Mouse (Mus musculus): Measurements from ENCODE around the gene Rad23a. TPM values are rescaled to one million over a fixed set of nuclear protein-coding genes. Genes with fewer than 3 reads are reported as not detected.

Rad23a gene
- polyA plus RNA-seq, 1 experiment from 2014 or later, result 188 TPM

- no peaks in the 10 kb centered on the region; the same call in 1 of the 2 replicates for H3K4me1 ChIP-seq (replicated peaks; ENCODE audit: control insufficient read depth, insufficient read depth, low read length)
- no peak overlapping the region for H3K4me3 ChIP-seq (ENCODE audit: low read depth, low read length)
- DNase-seq (ENCODE audit: low spot score) (no peak), ATAC-seq (replicated peaks; ENCODE audit: low FRiP score) (no peak)
- H3K27me3 ChIP-seq (replicated peaks; ENCODE audit: control insufficient read depth, insufficient read depth, low read length), result peaks cover 92% of the 10 kb centered on the region
- H3K27ac ChIP-seq (ENCODE audit: low read depth, low read length), result no peak overlapping the region
- 59% methylated on average over 5 of the region's 5 CpGs for WGBS
- no peak overlapping the region for H3K4me2 ChIP-seq
- H3K9me3 ChIP-seq (ENCODE audit: control insufficient read depth, low read length), result no peaks in the 10 kb centered on the region
- H3K36me3 ChIP-seq (ENCODE audit: control insufficient read depth, insufficient read depth, low read length), result no peaks in the 10 kb centered on the region
- no peak overlapping the region for H3K9ac ChIP-seq (ENCODE audit: low read depth, low read length)
Measured at GRCm38 (mm10) chr8:84789345-84789744, 51.1 kb downstream of the Rad23a start.

GRCm38 (mm10) chr8:84788896-84789295, 51.6 kb downstream of the Rad23a start:
- Histone ChIP-seq H3K4me3 (ENCODE audit: low read depth, low read length) (no peak overlapping the region), H3K36me3 (ENCODE audit: control insufficient read depth, insufficient read depth, low read length) (no peaks in the 10 kb centered on the region), H3K27me3 (replicated peaks; ENCODE audit: control insufficient read depth, insufficient read depth, low read length) (peaks cover 93% of the 10 kb centered on the region), H3K27ac (ENCODE audit: low read depth, low read length) (no peak overlapping the region), H3K9ac (ENCODE audit: low read depth, low read length) (no peak overlapping the region), H3K4me2 (no peak overlapping the region), H3K9me3 (ENCODE audit: control insufficient read depth, low read length) (no peaks in the 10 kb centered on the region), H3K4me1 (replicated peaks; ENCODE audit: control insufficient read depth, insufficient read depth, low read length) (no peaks in the 10 kb centered on the region; the same call in 1 of the 2 replicates)
- no peak for DNase-seq (ENCODE audit: low spot score)
- 17% methylated on average over 11 of the region's 11 CpGs for WGBS
- ATAC-seq (replicated peaks; ENCODE audit: low FRiP score), result no peak

GRCm38 (mm10) chr8:84787523-84788302, 52.8 kb downstream of the Rad23a start:
- Histone ChIP-seq H3K4me2 (no peak overlapping the region), H3K4me3 (ENCODE audit: low read depth, low read length) (no peak overlapping the region), H3K27me3 (replicated peaks; ENCODE audit: control insufficient read depth, insufficient read depth, low read length) (peaks cover 93% of the 10 kb centered on the region), H3K4me1 (replicated peaks; ENCODE audit: control insufficient read depth, insufficient read depth, low read length) (no peaks in the 10 kb centered on the region; the same call in 1 of the 2 replicates), H3K9me3 (ENCODE audit: control insufficient read depth, low read length) (no peaks in the 10 kb centered on the region), H3K9ac (ENCODE audit: low read depth, low read length) (no peak overlapping the region), H3K36me3 (ENCODE audit: control insufficient read depth, insufficient read depth, low read length) (no peaks in the 10 kb centered on the region), H3K27ac (ENCODE audit: low read depth, low read length) (no peak overlapping the region)
- ATAC-seq (replicated peaks; ENCODE audit: low FRiP score) (no peak), DNase-seq (ENCODE audit: low spot score) (no peak)
- 17% methylated on average over 14 of the region's 14 CpGs for WGBS

- ATAC-seq (replicated peaks; ENCODE audit: low FRiP score), result no peak
- no peaks in the 10 kb centered on the region for H3K36me3 ChIP-seq (ENCODE audit: control insufficient read depth, insufficient read depth, low read length)
- no peak overlapping the region for H3K9ac ChIP-seq (ENCODE audit: low read depth, low read length)
- no peak overlapping the region for H3K4me3 ChIP-seq (ENCODE audit: low read depth, low read length)
- H3K27ac ChIP-seq (ENCODE audit: low read depth, low read length), result no peak overlapping the region
- WGBS, result 6% methylated on average over 11 of the region's 11 CpGs
- H3K27me3 ChIP-seq (replicated peaks; ENCODE audit: control insufficient read depth, insufficient read depth, low read length), result peaks cover 95% of the 10 kb centered on the region
- no peak for DNase-seq (ENCODE audit: low spot score)
- no peak overlapping the region for H3K4me2 ChIP-seq
- no peaks in the 10 kb centered on the region for H3K9me3 ChIP-seq (ENCODE audit: control insufficient read depth, low read length)
- H3K4me1 ChIP-seq (replicated peaks; ENCODE audit: control insufficient read depth, insufficient read depth, low read length), result no peaks in the 10 kb centered on the region; the same call in 1 of the 2 replicates
Measured at GRCm38 (mm10) chr8:84786801-84787467, 53.5 kb downstream of the Rad23a start.

- Histone ChIP-seq H3K4me2 (no peak overlapping the region), H3K27ac (ENCODE audit: low read depth, low read length) (no peak overlapping the region), H3K4me3 (ENCODE audit: low read depth, low read length) (0 out of 2 replicates have a peak overlapping the region, but pooled peaks have one; percentile 14), H3K36me3 (ENCODE audit: control insufficient read depth, insufficient read depth, low read length) (no peaks in the 10 kb centered on the region), H3K9ac (ENCODE audit: low read depth, low read length) (no peak overlapping the region), H3K9me3 (ENCODE audit: control insufficient read depth, low read length) (no peaks in the 10 kb centered on the region), H3K4me1 (replicated peaks; ENCODE audit: control insufficient read depth, insufficient read depth, low read length) (no peaks in the 10 kb centered on the region; the same call in 1 of the 2 replicates), H3K27me3 (replicated peaks; ENCODE audit: control insufficient read depth, insufficient read depth, low read length) (peaks cover 100% of the 10 kb centered on the region)
- ATAC-seq (replicated peaks; ENCODE audit: low FRiP score), result no peak
- 3% methylated on average over 38 of the region's 38 CpGs for WGBS
- no peak for DNase-seq (ENCODE audit: low spot score)
Measured at GRCm38 (mm10) chr8:84785756-84786677, 54.4 kb downstream of the Rad23a start.

DNA sequence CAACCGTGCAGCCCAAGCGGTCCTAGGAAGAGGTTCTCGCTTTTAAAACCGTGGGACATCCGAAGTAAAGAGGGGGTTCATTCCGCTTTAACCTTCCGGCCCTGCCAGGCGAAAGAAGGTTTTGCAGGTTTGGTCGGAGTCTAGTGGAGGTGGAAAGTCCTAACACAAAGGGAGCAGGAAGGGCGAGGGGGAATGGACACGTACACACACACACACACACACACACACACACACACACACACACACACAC, 55.0 kb downstream of the Rad23a start:
- Histone ChIP-seq H3K4me2 (no peak overlapping the region), H3K4me3 (ENCODE audit: low read depth, low read length) (no peak overlapping the region), H3K36me3 (ENCODE audit: control insufficient read depth, insufficient read depth, low read length) (no peaks in the 10 kb centered on the region), H3K27me3 (replicated peaks; ENCODE audit: control insufficient read depth, insufficient read depth, low read length) (peaks cover 100% of the 10 kb centered on the region), H3K4me1 (replicated peaks; ENCODE audit: control insufficient read depth, insufficient read depth, low read length) (no peaks in the 10 kb centered on the region; the same call in 1 of the 2 replicates), H3K9ac (ENCODE audit: low read depth, low read length) (no peak overlapping the region), H3K27ac (ENCODE audit: low read depth, low read length) (no peak overlapping the region), H3K9me3 (ENCODE audit: control insufficient read depth, low read length) (no peaks in the 10 kb centered on the region)
- DNase-seq (ENCODE audit: low spot score) (no peak), ATAC-seq (replicated peaks; ENCODE audit: low FRiP score) (no peak)
- WGBS, result 2% methylated on average over 11 of the region's 11 CpGs

GRCm38 (mm10) chr8:84784681-84785505, 55.6 kb downstream of the Rad23a start:
- no peak overlapping the region for H3K9ac ChIP-seq (ENCODE audit: low read depth, low read length)
- no peaks in the 10 kb centered on the region for H3K9me3 ChIP-seq (ENCODE audit: control insufficient read depth, low read length)
- ATAC-seq (replicated peaks; ENCODE audit: low FRiP score) (no peak), DNase-seq (ENCODE audit: low spot score) (no peak)
- no peaks in the 10 kb centered on the region for H3K36me3 ChIP-seq (ENCODE audit: control insufficient read depth, insufficient read depth, low read length)
- no peak overlapping the region for H3K27ac ChIP-seq (ENCODE audit: low read depth, low read length)
- no peak overlapping the region for H3K4me3 ChIP-seq (ENCODE audit: low read depth, low read length)
- WGBS, result 2% methylated on average over 48 of the region's 48 CpGs
- no peak overlapping the region for H3K4me2 ChIP-seq
- peaks cover 100% of the 10 kb centered on the region for H3K27me3 ChIP-seq (replicated peaks; ENCODE audit: control insufficient read depth, insufficient read depth, low read length)
- no peaks in the 10 kb centered on the region; the same call in 1 of the 2 replicates for H3K4me1 ChIP-seq (replicated peaks; ENCODE audit: control insufficient read depth, insufficient read depth, low read length)

Data from liver, embryonic 11.5 days (tissue).